Mouse (Mus musculus) intestine, embryonic 15.5 days (tissue): ENCODE measurements around the gene Gm3383. TPM values are rescaled to one million over a fixed set of nuclear protein-coding genes. Genes with fewer than 3 reads are reported as not detected.
A peak's percentile ranks its signal among the peaks of the same experiment; 100 is the strongest.
"Not testable (repeated sequence)": the region's sequence is repeated elsewhere in the genome, so short reads cannot be mapped to it uniquely, and the experiment has no call there.

Source experiments
- ATAC-seq: fragments of 200-750 bp; cut with Nextera tagmentation; 2 replicates; pipeline ENCODE4 v1.8.0; 2017; ENCODE audit warnings: moderate TSS enrichment, moderate library complexity
- H3K27ac ChIP-seq: fragments of 300-500 bp; sonication (generic); 2 replicates; pipeline ENCODE4 v1.5.1; 2015; ENCODE audit warnings: mild to moderate bottlenecking, inconsistent platforms
- H3K27me3 ChIP-seq: fragments of 300-500 bp; sonication (generic); replicated peaks from 2 replicates; pipeline ENCODE4 v1.6.1; 2015; ENCODE audit warnings: inconsistent platforms
- H3K36me3 ChIP-seq: fragments of 300-500 bp; sonication (generic); 2 replicates; pipeline ENCODE4 v1.6.1; 2015; ENCODE audit warnings: inconsistent platforms
- H3K4me1 ChIP-seq: fragments of 300-500 bp; sonication (generic); replicated peaks from 2 replicates; pipeline ENCODE4 v1.6.1; 2015; ENCODE audit warnings: inconsistent platforms
- H3K4me2 ChIP-seq: fragments of 300-500 bp; sonication (generic); replicated peaks from 2 replicates; pipeline ENCODE4 v1.6.1; 2015; ENCODE audit warnings: mild to moderate bottlenecking, inconsistent platforms
- H3K4me3 ChIP-seq: fragments of 300-500 bp; sonication (generic); replicated peaks from 2 replicates; pipeline ENCODE4 v1.5.1; 2015; ENCODE audit warnings: inconsistent platforms
- H3K9ac ChIP-seq: fragments of 300-500 bp; sonication (generic); 2 replicates; pipeline ENCODE4 v1.6.1; 2015; ENCODE audit warnings: inconsistent platforms
- H3K9me3 ChIP-seq: fragments of 300-500 bp; sonication (generic); 2 replicates; pipeline ENCODE4 v1.6.1; 2016; ENCODE audit warnings: inconsistent platforms
- WGBS: fragments of 180-500 bp; shearing (Covaris S2); methylation state at CpG from one replicate; pipeline ENCODE4 v1.1.7; 2015; 5-methylcytosine and 5-hydroxymethylcytosine counted together
- polyA plus RNA-seq: library from polyadenylated mRNA; unstranded; fragments of >200 nt; fragmentation: Nextera tagmentation; extraction: Ambion mirVana; gene quantifications from 2 replicates; pipeline ENCODE4 v1.2.1, GENCODE M21; 2015

Gene Gm3383
- 0.58 and 0.59 TPM in 2 replicates for polyA plus RNA-seq

DNA sequence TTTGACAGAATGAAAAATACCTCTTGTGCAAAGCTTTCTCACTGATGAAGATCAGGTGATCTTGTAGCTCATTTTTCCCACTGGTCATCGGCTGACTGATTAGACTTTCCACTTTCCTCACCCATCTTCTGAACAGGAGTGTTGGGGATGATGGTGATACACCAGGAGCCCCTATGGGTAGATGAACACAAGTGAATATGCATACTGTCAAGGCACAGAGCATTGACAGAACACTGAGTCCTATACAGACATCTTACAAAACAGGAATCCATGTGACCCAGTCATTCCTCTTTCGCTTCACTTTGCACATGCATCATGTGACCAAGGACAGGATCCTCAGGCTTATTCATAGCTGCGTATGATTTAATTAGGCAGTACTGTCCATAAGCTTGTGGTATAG lies at the start of gene Gm3383:
Gm3383 (minus strand) TSS at position 101 of the 400 bp plus-strand sequence.
- not testable (repeated sequence) for H3K27me3 ChIP-seq, H3K9ac ChIP-seq, H3K4me3 ChIP-seq, H3K36me3 ChIP-seq, H3K9me3 ChIP-seq, H3K4me2 ChIP-seq, H3K4me1 ChIP-seq, ATAC-seq, H3K27ac ChIP-seq
- no CpG with 5 or more reads among the region's 3 CpGs for WGBS

DNA sequence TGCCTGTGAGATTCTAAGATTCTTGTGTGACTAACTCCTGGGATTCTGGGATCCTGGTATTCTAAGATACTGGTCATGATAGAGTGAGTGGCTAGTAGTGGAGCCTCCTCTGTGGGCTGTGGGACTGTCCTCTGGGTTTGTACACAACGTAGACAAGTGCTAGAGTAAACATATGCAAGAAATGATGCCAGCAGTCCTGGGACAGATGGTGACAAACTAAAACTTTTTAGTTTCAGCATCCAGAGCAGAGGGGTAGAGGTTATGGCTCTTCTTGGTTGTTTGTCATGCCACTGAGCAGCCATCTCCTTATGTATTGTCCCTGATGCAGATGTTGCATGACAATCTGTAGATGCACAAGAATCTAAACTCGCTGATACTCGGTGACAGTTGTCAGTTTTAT lies 48.1 kb upstream of the Gm3383 start:
- H3K27ac ChIP-seq, H3K4me1 ChIP-seq, H3K4me3 ChIP-seq, H3K9me3 ChIP-seq, H3K27me3 ChIP-seq, H3K36me3 ChIP-seq, ATAC-seq, H3K9ac ChIP-seq, H3K4me2 ChIP-seq: not testable (repeated sequence)
- WGBS: 78% methylated on average over 3 of the region's 3 CpGs

DNA sequence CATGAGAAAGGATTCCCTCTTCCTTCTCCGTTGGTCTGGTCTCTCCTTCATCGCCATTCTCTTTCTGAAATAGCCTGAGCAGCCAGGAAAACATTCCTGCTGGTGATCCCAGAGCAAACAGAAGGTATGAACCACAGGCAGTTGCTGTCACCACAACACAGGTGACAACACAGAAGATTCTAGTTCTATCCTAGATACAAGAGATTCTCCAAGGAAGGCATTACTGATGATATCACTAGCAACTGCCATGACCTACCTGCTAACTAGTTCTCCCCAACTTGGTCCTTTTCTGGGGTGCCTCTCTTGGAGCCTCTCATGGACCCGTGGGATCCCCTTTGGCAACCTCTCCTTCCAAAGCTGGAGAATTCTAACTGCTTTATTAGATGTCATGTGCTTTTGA lies 22.4 kb upstream of the Gm3383 start, which contains the start of gene Gm3424:
Gm3424 (minus strand) TSS at position 101 of the 400 bp plus-strand sequence.
- not testable (repeated sequence) for H3K27me3 ChIP-seq, ATAC-seq
- no CpG with 5 or more reads among the region's 3 CpGs for WGBS

DNA sequence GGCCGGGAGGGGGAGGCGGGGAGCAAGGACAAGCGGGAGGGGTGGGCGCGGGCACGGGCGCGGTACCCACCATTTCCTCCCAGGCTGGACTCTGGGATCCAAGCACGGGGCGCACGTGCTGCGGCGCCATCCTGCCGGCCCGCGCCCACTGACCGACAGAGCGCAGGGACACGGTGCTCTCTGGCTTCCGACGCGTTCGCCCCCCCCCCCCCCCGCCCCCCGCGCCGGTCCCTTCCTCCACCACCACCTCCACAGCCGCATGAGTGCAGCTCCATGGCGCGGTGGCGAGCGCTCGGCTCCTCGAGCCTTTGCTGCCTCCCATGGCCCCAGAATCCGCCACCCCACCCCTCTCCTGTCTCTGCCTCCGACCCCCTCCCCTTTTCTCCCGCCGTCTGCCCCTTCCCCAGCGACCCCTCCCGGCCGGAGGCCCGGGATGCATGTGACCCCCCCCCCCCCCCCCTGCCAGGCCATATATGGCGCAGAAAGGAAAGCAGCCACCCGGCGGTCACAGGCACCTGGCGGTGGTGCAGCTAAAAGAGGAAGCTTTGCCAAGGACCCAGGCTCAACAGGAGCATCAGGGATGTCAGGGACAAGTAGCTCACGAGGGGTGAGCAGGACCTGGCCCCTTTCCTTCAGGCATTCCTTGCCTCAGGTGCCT lies 5.0 kb upstream of the Gm3383 start:
- H3K4me1 ChIP-seq, H3K4me2 ChIP-seq, H3K9me3 ChIP-seq, H3K36me3 ChIP-seq, H3K27me3 ChIP-seq, H3K27ac ChIP-seq, H3K9ac ChIP-seq, H3K4me3 ChIP-seq: not testable (repeated sequence)
- 0 out of 2 replicates have a peak, but pooled peaks have one; percentile 68 for ATAC-seq
- no CpG with 5 or more reads among the region's 47 CpGs for WGBS

More for the DNA sequence above, 22.4 kb upstream of the Gm3383 start, which contains the start of gene Gm3424:
- H3K9me3 ChIP-seq, H3K4me2 ChIP-seq, H3K36me3 ChIP-seq, H3K9ac ChIP-seq, H3K4me3 ChIP-seq, H3K27ac ChIP-seq, H3K4me1 ChIP-seq: not testable (repeated sequence)

GRCm38 (mm10) chr14:5741477-5741876 lies 66.3 kb downstream of the Gm3383 start, which contains the start of gene Gm3373:
Gene Gm3373 (minus strand): TSS chr14:5741577.
- H3K36me3 ChIP-seq, ATAC-seq: not testable (repeated sequence)
- WGBS: no CpG with 5 or more reads among the region's 37 CpGs

GRCm38 (mm10) chr14:5687357-5687756 lies 120.4 kb downstream of the Gm3383 start, which contains the start of gene Gm9603:
Gene Gm9603 (minus strand): TSS chr14:5687457.
- H3K9ac ChIP-seq, H3K4me2 ChIP-seq, H3K9me3 ChIP-seq, H3K27me3 ChIP-seq, ATAC-seq, H3K4me3 ChIP-seq, H3K36me3 ChIP-seq, H3K27ac ChIP-seq, H3K4me1 ChIP-seq: not testable (repeated sequence)
- no CpG with 5 or more reads among the region's 2 CpGs for WGBS

More at GRCm38 (mm10) chr14:5741477-5741876, 66.3 kb downstream of the Gm3383 start, which contains the start of gene Gm3373:
- not testable (repeated sequence) for H3K4me3 ChIP-seq, H3K4me1 ChIP-seq, H3K27ac ChIP-seq, H3K4me2 ChIP-seq, H3K9me3 ChIP-seq, H3K9ac ChIP-seq, H3K27me3 ChIP-seq

GRCm38 (mm10) chr14:5632928-5633327 lies 174.9 kb downstream of the Gm3383 start, which contains the start of gene Gm8265:
Gene Gm8265 (minus strand): TSS chr14:5633028.
- H3K36me3 ChIP-seq, H3K27me3 ChIP-seq, H3K9me3 ChIP-seq, H3K4me1 ChIP-seq, H3K9ac ChIP-seq, H3K4me3 ChIP-seq, H3K4me2 ChIP-seq, ATAC-seq, H3K27ac ChIP-seq: not testable (repeated sequence)
- WGBS: no CpG with 5 or more reads among the region's 1 CpGs

Other genes starting within 250 kb of the Gm3383 start
- not detected in 2 replicates for gene Gm8265, start 175.0 kb downstream of the Gm3383 start, polyA plus RNA-seq
- gene Gm9603, start 120.5 kb downstream of the Gm3383 start, polyA plus RNA-seq: not detected in 2 replicates
- gene Gm3373, start 66.4 kb downstream of the Gm3383 start, polyA plus RNA-seq: 0.09 and 0.21 TPM in 2 replicates
- gene Gm3424, start 22.3 kb upstream of the Gm3383 start, polyA plus RNA-seq: not detected in 2 replicates
- gene Gm8237, start 72.4 kb upstream of the Gm3383 start, polyA plus RNA-seq: 0.06 TPM in 1 of 2 replicates, not detected in the other
- gene Gm3248, start 153.8 kb upstream of the Gm3383 start, polyA plus RNA-seq: 0.44 and 0.56 TPM in 2 replicates
- not detected in 2 replicates for gene Gm3453, start 171.2 kb upstream of the Gm3383 start, polyA plus RNA-seq